Mouse (Mus musculus) monocyte, adult 5-6 weeks (primary cell): ENCODE measurements around the gene Tgfbr2. TPM values are rescaled to one million over a fixed set of nuclear protein-coding genes. Genes with fewer than 3 reads are reported as not detected.
"Not testable (repeated sequence)": the region's sequence is repeated elsewhere in the genome, so short reads cannot be mapped to it uniquely, and the experiment has no call there.

Experiments
- ATAC-seq: fragments of 153-309, 156-312 bp; replicated peaks from 2 replicates; pipeline ENCODE4 v1.8.0; 2017; ENCODE audit warnings: mild to moderate bottlenecking; ENCODE audit not compliant: low TSS enrichment, insufficient number of reproducible peaks, severe bottlenecking, poor library complexity, low FRiP score
- total RNA-seq: library from RNA; stranded (forward); fragments of 200-1000, 200-491, 200-594 nt; gene quantifications from 3 replicates; pipeline ENCODE4 v1.2.3, GENCODE M21; 2017

Tgfbr2 gene
- total RNA-seq, 1 experiment from 2014 or later: 88.7 TPM

GRCm38 (mm10) chr9:116041787-116042186, 133.4 kb downstream of the Tgfbr2 start:
- 0 out of 2 replicates have a peak, but pooled peaks have one; percentile 36 for ATAC-seq

- no peak for ATAC-seq
These were observed 133.8 kb downstream of the Tgfbr2 start for GRCm38 (mm10) chr9:116041369-116041768.

- ATAC-seq: not testable (repeated sequence)
These were observed 134.3 kb downstream of the Tgfbr2 start for GRCm38 (mm10) chr9:116040852-116041251.

- ATAC-seq: no peak
These were observed 135.2 kb downstream of the Tgfbr2 start for GRCm38 (mm10) chr9:116039981-116040380.

- no peak for ATAC-seq
These were observed 136.9 kb downstream of the Tgfbr2 start for GRCm38 (mm10) chr9:116038275-116038674.
